Mouse (Mus musculus) frontal cortex, adult 2 months (tissue): ENCODE data around the gene Ufc1. TPM values are rescaled to one million over a fixed set of nuclear protein-coding genes. Genes with fewer than 3 reads are reported as not detected.

Source experiments
- DNase-seq, 2 experiments: peaks; one replicate each; pipeline ENCODE4 v3.0.0; 2022; ENCODE audit warnings: low spot score in 1 of 2; ENCODE audit errors: extremely low spot score in 1 of 2
- polyA plus RNA-seq: library from polyadenylated mRNA; depleted of rRNA; stranded (reverse); fragments of >200 nt; gene quantifications from 2 replicates; pipeline ENCODE4 v1.2.3, GENCODE M21; 2012

Ufc1 gene
- polyA plus RNA-seq, 1 experiment = 94.3 TPM

DNA sequence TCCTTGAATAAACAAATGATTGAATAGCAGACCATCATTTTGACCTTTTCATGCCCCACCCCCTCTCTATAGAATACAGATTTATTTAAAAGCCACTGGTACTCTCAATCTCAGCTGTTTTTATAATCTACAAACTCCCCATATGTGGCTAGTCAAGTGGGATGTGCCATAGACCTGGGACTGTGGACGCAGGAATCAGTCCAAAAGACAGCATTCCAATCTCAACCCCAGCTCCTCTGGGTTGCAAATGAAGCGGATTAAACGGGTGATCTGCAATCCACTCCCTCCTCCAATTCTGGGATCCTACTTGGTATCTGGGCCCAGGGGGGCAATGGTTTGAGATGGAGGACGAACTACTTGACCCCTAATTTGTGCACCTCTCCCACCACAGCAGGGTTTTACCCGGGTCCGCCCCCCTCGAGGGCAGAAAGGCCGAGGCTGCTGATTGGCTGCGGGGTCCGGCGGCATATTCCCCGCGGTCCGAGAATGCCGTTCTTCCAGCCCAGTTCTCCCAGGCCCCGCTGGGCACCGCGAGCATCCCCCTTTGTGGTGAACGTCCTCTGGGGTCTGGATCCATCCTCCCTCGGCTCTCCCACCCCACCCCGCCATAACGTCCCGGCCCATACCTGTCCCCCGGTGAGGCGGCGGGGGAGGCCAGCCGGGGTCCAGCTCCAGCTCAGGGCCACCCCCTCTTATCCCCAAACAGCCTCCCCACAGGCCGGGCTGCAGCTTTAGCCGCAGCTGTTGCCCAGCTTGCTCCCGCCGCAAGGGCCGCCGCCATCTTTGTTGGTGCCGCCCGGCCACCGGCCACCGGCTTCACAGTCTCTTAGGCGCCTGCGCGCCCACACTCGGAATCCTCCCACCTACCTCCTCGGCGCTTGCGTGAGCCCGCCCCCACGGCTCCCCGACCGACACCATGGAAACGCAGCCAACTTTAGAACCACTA lies 7.4 kb downstream of the Ufc1 start, which contains the start of gene Usp21:
TSS of gene Usp21 (minus strand) at position 856 of the 946 bp plus-strand sequence.
- DNase-seq = peak; percentile 87 to 95

GRCm38 (mm10) chr1:171286517-171286916 lies 8.3 kb downstream of the Ufc1 start:
- no peak for DNase-seq

DNA sequence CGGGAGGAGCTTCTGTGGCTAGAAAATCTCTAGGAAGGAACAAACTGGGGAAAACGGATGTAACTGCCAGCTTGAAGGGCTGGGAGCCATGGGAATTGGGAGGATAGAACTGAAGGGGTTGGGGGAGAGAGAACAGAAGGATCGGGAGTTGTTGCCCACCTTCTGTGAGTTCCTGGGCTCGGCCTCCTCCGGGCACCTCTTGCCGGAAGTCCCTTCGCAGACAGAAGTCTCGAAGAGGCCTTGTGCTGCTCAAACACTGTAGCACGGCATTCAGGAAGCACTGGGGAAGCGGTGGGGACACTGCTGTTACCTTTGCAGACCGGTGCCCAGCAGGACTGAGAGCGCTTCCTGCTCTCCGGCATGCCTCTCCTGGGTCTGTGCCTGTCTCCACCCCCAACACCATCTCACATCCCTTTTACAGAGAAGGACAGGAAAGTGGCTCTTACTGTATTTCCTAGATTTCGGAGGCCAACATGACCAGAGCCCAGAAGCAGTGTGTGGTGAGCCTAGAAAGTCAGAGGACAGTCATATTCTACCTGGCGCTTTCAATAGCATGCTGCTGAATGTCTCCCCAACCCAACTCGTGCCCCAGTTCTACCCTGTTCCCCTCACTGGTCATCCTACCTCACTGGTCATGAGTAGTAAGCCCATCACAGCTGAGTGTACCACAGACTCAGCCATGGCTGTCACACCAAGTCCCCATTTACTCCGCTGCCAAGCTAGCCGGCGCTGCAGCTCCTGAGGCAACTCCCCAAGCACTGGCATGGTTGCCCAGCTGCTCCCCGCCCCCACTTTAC lies 9.5 kb downstream of the Ufc1 start:
- no peak for DNase-seq

DNA sequence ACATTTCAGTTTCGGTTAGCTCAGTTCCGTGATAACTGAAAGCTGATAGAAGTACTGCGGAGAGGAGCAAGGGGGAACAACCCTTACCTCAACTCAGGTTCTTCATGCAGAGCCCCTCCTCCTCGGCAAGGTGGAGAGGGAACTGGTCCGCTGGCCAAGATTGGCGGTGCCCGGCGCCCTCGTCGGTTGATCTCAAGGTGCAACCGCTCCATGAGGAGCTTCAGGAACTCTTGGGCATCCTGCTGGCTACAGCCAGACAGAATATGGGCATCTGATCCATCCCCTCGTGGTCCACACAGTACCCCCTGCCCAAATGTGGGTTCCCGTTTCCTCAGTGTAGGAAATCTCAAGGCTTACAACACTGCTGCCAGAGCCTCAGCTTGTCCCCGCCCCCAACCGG lies 10.3 kb downstream of the Ufc1 start:
- DNase-seq = no peak

DNA sequence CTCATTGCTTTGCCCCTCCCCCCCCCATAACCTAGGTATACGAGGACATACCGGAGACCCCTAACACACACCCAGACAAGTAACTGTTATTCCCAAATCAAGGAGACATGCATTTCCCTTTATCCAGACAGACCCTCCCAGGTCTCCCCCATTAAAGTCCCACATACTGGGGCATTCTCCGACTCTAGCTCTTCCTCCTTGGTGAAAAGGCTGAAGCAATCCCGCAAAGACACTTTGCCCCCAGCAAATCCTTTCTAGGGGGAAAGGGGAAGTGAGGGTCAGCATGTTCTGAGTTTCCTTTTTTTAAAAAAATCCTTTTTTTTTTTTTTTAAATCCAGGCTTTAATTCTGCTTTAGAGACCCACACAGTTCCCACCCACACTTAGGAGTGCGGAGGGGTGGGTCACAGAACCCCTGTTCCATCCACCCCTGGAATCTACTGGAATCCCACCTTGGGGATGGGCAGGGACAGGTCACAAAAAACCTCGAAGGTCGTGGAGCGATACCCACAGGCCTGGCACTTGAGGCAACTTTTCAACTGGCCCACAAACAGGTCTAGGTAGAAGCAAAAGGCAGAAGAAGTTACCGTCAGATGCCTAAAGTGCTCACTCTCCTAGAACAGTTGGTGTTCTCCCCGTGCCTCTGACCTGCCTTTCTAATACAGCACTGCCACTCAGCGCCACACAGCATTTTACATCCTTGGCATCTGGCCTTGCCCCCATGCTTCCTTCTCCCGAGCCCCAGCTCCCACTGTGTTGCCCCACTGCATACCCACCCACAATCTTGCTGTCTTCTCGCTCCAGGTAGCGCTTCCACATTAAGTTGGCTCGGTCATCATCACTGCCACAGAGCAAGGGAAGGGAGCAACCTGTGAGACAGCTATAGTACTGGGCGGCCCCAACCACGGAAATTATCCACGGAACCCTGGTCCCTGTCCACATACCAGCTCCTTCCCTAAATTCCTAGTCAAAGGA lies 11.3 kb downstream of the Ufc1 start:
- no peak for DNase-seq

GRCm38 (mm10) chr1:171282086-171282805 lies 12.6 kb downstream of the Ufc1 start:
- DNase-seq = no peak

GRCm38 (mm10) chr1:171281528-171281923 lies 13.3 kb downstream of the Ufc1 start:
- peak in 1 of 2 experiments; percentile 86 for DNase-seq

- DNase-seq = peak; percentile 96 to 97
Measured at GRCm38 (mm10) chr1:171280916-171281527, 13.8 kb downstream of the Ufc1 start, which contains the start of gene Ppox. Ppox (minus strand) TSS chr1:171281186.

- DNase-seq = no peak
Measured at GRCm38 (mm10) chr1:171280250-171280915, 14.4 kb downstream of the Ufc1 start.

GRCm38 (mm10) chr1:171279721-171280120 lies 15.1 kb downstream of the Ufc1 start:
- no peak for DNase-seq

GRCm38 (mm10) chr1:171279012-171279705 lies 15.7 kb downstream of the Ufc1 start:
- no peak for DNase-seq

DNA sequence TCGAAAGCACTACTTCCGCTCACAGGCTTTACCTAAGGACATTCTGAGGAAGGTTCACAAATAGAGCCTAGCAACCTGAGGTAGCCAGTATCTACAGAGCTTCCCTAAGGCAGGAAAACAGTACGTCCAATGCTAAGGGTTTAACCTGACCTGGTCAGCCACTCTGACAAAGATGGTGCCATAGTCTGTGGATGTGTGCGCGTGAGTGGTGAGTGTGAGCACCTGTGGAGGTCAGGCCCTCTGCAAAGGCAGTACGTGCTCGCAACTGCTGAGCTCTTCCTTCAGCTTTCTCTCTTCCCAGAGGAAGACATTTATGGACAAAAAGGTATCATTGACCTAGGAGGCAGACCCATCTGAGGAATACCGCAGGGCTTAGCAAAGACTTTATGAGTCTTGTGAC lies 16.4 kb downstream of the Ufc1 start:
- no peak for DNase-seq

DNA sequence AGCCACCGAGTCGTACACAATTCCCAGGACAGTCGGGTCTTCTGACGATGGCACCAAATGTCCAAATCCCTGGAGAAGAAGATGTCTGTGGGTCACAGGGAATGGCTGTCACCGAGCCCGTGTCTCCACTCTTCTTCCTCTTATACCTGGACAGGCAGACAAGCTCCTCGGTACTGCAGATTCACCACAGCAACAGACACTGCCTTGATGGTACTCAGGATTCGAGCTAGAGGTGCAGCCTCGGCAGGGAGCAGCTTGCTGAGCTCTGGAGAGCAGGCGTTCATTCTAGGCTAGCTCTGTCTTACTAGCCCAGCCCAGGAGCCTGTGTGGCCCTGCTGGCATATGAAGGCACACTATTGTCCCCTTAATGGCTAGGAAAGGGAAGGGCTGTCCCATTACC lies 17.1 kb downstream of the Ufc1 start:
- no peak for DNase-seq

DNA sequence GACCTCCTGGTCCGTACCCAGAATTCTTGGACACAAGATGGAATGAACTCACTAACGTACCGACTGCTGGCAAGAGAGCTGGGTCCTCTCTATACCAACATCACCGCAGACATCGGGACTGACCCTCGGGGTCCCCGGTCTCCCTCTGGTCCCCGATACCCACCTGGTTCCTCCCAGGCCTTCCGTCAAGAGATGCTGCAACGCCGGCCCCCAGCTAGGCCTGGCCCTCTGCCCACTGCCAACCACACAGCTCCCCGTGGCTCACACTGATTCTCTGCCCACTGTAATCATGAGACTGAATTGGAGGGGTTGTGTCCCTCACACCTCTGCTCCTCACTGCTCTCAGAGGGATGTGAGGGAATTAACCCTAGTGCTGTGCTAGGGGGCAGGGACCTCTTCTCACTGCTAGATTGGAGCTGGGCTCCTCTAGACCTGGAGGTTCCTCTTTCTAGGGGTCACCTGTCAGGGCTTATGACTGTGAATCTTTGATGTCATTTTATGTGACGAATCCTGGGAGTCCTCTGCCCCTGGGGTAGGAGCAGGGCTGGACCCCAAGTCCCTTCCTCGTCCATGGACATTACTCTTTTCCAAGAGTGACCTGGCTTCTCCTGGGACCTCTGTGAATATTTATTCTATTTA lies 18.6 kb downstream of the Ufc1 start:
- DNase-seq = no peak

DNA sequence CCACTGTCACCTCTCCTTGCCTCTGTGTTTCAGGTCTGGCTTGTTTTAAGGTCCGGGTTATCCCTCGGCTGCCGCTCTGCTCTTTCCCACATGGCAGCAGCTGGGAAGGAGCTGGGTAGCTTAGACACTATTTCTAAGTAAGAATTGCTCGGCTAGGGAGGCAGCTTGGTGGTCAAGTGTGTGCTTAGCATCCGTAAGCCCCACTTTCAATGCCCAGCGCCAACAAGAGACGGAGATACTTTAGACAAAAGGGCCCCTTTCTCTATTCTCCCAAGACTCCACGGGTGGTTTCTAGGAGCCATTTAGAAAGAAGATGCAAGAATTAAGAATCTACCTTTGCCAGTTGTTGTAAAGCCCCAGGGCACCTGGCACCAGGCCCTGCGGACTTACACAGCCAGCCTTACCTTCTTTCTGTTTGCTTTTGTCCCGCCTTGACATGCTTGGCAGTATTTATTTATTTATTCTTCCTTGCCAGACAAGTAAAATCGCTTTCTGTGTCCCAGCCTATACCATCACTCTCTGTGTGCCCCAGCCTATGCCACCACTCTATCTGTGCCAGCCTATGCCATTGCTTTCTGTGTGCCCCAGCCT lies 19.6 kb downstream of the Ufc1 start:
- no peak for DNase-seq

DNA sequence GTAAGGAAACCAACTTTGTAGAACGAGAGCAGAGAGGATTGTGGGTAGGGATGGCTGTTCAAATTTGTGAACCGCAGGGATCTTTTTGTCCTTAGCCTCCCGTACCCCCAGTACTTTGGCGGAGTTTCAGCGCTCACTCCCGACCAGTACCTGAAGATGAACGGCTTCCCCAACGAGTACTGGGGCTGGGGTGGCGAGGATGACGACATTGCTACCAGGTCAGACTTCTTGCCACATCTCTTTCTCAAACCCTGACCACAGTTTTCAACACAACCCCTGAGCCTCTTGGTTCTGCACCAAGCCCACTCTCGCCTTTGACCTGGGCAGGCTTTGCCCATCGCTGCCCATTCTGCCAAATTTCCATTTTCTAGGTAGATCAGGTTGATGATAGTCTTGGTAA lies 20.7 kb downstream of the Ufc1 start:
- DNase-seq = no peak

- no peak for DNase-seq
Measured at GRCm38 (mm10) chr1:171272086-171272485, 22.7 kb downstream of the Ufc1 start.
